Mouse (Mus musculus): ENCODE data around the gene Tmem141.

The Tmem141 gene

GRCm38 (mm10) chr2:25607761-25608622 lies 13.8 kb downstream of the Tmem141 start, which contains the start of gene Rabl6:
TSS of gene Rabl6 (minus strand) at chr2:25608521.
- peak; percentile 77 for DNase-seq (ENCODE audit: low read depth)

- no peak for DNase-seq (ENCODE audit: low read depth)
Observed at GRCm38 (mm10) chr2:25602526-25602925, 19.3 kb downstream of the Tmem141 start.

DNA sequence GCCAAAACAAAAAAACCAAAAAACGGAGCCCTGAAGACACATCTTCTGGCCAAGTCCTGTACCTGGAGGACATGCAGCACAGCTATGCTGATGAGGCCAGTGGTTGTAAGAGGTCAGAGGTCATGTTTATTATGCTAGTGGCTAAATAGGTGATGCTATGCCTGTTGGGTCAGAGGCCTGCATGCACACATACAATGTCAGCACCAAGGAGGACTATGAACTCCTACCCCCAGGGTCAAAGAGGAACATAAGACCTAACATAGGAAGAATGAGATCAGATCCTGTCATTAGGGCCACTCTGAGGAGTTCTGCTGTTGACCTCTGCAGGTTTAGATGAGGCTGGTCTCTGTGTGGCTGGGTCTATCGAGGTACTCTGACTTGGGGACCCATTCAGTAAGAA lies 21.8 kb downstream of the Tmem141 start:
- no peak for DNase-seq (ENCODE audit: low read depth)

GRCm38 (mm10) chr2:25598749-25599148 lies 23.1 kb downstream of the Tmem141 start:
- no peak for DNase-seq (ENCODE audit: low read depth)

DNA sequence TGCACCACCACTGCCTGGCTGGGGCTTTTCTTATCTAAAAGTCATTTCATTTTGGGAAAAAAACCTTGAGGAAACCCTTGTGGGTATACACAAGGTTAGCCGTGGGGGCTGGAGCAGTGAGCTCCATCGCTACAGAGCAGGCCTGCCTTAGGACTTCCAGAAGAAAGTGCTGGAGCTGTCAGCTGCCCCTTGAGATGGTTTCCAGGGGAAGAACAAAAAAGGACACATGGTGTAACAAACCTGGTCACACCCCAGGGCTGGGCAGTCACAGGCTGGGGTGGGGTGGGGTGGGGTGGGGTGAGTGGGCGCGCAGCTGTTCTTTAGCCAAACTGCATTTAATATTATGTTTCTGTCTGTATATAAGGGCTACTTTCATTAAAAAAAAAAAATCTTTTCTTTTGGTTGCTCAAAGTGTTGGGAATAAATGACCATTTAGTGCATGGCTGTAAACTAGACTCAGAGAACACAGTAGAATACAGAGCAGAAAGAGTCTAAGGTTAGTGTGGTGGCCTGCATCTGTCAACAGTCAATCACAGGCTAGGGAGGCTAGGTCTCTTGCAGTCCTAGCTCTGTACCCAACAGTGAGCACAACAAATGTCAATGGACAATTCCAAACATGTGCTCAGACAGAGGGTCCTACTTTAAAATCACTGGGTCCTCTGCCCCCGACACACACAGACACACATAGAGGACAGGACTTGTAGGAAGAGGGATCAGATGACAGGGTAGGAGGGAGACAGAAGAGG lies 24.9 kb downstream of the Tmem141 start:
- DNase-seq (ENCODE audit: low read depth) = no peak

- DNase-seq (ENCODE audit: low read depth) = peak; percentile 49
Observed at GRCm38 (mm10) chr2:25591863-25592262, 29.9 kb downstream of the Tmem141 start.

DNA sequence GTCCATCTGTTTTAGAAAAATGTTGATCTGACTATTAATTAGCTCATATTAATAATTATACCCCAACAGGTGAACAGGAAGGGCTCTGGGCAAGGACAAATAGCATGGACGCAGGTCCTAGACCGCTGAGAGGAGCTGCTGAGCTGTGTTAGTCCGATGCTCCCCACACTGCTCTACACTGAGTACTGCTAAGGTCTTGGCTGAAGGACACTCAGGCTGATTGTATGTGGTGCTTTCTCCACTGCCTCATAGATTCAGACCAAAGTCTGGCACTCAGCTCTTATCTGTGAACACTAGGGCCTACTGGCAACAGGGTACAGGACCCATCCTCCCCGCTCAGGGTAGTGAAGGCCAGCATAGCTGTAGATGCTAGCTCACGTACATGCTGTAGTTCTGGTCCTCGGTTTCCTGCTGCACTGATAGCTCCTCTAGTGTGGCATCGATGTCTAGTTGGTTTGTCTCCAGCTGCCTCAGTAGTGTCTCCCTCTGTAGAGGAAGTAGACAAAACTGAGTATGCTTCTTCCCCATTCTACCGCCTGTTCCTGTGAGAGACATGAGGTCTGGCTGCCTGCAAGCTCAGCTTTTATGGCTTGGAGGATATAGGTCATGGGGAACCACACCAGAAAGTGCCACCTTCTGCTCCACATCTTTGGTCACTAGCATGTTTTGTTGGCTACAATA lies 33.4 kb downstream of the Tmem141 start:
- DNase-seq (ENCODE audit: low read depth) = no peak

DNA sequence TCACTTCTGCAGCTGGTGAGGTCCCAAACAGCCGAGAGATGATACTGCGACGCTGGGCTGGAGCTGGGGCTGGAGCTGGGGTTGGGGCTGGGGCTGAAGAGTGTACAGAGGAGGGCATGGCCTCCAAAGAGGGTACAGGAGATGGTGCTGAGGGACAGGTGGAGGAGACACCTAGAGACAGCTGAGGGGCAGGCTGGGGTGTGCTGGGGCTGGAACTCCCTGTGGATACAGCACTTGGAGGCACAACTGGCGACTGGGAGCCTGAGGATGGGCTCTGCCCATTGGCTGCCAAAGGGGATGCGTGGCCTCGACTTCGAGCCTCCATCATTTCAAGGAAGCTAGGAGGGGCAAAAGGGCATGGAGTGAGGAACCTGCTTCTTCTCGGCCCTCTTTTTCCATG lies 34.5 kb downstream of the Tmem141 start:
- DNase-seq (ENCODE audit: low read depth) = no peak

- no peak for DNase-seq (ENCODE audit: low read depth)
Observed at GRCm38 (mm10) chr2:25585601-25586000, 36.2 kb downstream of the Tmem141 start.

- no peak for DNase-seq (ENCODE audit: low read depth)
Observed at GRCm38 (mm10) chr2:25584856-25585255, 36.9 kb downstream of the Tmem141 start.

DNA sequence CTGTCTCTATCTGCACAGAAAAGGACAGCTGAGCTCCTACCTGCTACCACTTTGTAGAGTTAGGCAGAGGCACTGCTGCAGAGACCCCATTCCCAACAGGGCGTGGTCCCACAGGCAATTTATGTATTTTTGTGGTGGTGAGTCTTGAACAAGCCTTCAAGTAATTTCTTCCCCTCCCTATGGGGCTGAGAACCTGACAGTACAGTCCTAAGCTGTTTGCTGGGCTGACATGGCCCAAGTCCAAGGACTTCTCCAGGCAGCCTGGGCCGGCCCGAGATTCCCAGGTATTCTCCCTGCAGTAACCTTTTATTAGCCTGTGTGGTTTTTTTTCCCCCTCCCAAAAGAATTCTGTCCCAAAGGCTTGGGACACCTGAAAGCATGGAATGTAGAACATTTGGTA lies 37.7 kb downstream of the Tmem141 start:
- no peak for DNase-seq (ENCODE audit: low read depth)

DNA sequence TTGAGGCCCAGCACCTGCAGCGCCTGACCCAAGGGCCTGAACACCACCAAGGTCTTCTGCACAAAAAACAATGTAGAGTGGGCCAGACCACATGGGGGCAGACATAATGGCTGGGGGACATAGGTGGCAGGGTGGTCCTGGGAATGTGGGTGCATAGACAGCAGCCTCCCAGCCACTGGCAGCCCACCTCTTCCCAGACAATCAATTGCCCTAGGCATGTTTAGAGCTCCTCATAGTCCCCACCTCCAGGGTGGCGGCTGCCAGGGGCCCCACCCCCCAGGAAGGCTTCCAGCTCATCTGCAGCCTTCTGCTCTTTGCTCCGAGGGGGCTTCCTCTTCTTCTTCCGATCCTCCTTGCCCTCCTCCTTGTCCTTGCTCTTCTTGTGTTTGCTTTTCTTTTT lies 38.2 kb downstream of the Tmem141 start:
- DNase-seq (ENCODE audit: low read depth) = no peak

DNA sequence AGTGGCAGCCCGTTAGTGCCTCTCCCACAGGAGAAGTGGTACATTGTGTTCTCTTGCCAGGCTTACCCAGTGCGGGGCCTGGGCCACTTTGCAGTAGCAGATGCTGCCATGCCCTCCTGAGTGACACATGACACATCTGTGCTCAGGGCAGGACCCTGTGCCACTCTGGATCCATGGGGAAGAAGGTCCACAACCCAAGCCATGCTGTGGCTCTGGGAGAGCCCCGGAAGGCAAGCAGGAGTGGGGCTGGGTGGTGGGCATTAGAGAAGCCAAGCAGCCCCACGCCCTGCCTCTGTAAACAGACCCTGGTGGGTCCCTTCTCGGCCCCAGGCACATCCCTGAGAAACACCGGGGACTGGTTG lies 38.7 kb downstream of the Tmem141 start:
- DNase-seq (ENCODE audit: low read depth) = no peak

- no peak for DNase-seq (ENCODE audit: low read depth)
Observed at GRCm38 (mm10) chr2:25582466-25583119, 39.2 kb downstream of the Tmem141 start.

GRCm38 (mm10) chr2:25581901-25582301 lies 39.9 kb downstream of the Tmem141 start:
- DNase-seq (ENCODE audit: low read depth) = no peak

GRCm38 (mm10) chr2:25581294-25581864 lies 40.4 kb downstream of the Tmem141 start, which contains the start of gene Ajm1:
TSS of gene Ajm1 (minus strand) at chr2:25581757.
- DNase-seq (ENCODE audit: low read depth) = peak; percentile 55

DNA sequence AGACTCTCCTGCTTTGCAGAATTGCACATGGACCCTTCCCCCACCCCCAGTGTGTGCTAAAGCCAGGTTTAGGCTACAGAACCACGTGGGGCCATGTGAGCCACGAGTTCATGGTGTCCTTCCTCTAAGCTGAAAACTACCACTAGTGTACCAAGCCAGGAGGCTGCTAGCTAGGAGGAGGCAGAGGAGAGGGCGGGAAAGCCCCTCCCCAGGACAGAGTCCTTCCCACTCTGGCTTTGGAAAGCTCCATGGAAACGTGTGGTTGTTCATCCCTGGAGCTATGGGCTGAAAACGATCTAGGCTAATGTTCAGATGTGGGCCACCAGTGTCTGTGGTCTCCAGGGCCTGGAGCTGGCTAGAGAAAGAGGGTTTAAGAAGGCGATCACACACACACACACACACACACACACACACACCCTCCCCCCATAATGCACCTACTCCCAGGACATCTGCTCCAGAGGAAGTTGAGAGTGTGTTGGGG lies 41.1 kb downstream of the Tmem141 start:
- no peak for DNase-seq (ENCODE audit: low read depth)

DNA sequence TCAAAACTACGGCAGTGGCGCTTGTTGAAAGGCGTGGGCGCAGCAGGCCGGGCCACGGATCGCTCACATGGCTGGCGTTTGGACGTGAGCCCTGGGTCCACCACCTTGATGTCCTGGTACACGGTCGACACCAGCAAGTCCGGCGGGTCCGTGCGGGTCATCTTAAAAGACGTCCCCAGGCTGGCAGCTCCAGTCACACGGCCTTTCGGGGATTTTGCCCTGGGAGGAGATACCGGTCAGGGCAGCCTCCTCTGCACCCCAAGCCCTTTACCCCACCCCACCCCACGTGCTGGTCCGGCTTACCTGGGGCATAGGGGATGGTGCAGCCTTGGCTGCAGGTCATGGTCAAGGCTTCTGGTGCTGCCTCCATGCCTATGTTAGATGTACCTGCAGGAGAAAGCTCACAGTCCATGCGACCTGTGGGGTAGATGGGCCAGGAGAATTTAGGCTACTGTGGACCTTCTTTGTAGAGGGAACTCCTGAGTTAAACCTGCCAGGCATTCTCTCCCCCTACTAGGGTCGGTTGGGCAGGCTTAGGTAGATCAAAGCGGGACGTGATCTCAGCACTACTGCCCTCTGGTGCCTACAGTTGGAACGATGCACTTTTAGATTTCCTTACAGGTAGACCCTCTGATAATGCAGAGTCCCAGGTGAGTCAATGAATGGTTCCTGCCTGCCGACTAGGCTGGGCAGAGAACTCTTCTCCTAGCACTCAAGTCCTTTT lies 41.9 kb downstream of the Tmem141 start:
- DNase-seq (ENCODE audit: low read depth) = no peak

- no peak for DNase-seq (ENCODE audit: low read depth)
Observed at GRCm38 (mm10) chr2:25578796-25579736, 42.7 kb downstream of the Tmem141 start.

Measured in c-Kit-positive CD71-positive TER-119-negative erythroid progenitor cells, embryonic 14.5 days (primary cell).